Mouse (Mus musculus) E14TG2a.4 (cell line): ENCODE results near the gene Akap12.

Experiments
- CTCF ChIP-seq: conservative IDR thresholded peaks from 2 replicates; pipeline ENCODE4 v1.5.1; 2014; ENCODE audit warnings: low read length
- NANOG ChIP-seq: IDR thresholded peaks from 2 replicates; pipeline ENCODE4 v1.6.1; 2014; ENCODE audit warnings: borderline replicate concordance, low read length, mixed read lengths

GRCm38 (mm10) chr10:4355882-4356451 is 89.8 kb downstream of the Akap12 start:
- no peak for TF ChIP-seq CTCF
- no peak for TF ChIP-seq NANOG
